Mouse (Mus musculus) liver, embryonic 14.5 days (tissue): ENCODE data around the gene Vsig2. TPM values are rescaled to one million over a fixed set of nuclear protein-coding genes. Genes with fewer than 3 reads are reported as not detected.

ENCODE experiments used
- ATAC-seq: fragments of 200-750 bp; cut with Nextera tagmentation; 2 replicates; pipeline ENCODE4 v1.8.0; 2017; ENCODE audit warnings: moderate number of reproducible peaks, mild to moderate bottlenecking, moderate library complexity; ENCODE audit not compliant: insufficient read depth
- DNase-seq, 3 experiments: peaks; one replicate each; pipeline ENCODE4 v3.0.0-alpha.2; 2012 to 2013; ENCODE audit warnings: low read depth in 3 of 3, low spot score in 3 of 3
- H3K27ac ChIP-seq: fragments of 300-500 bp; sonication (generic); 2 replicates; pipeline ENCODE4 v1.5.1; 2014; ENCODE audit warnings: moderate library complexity, mild to moderate bottlenecking, control low read depth, inconsistent platforms
- H3K27me3 ChIP-seq: fragments of 300-500 bp; sonication (generic); 2 replicates; pipeline ENCODE4 v1.6.1; 2014; ENCODE audit warnings: mild to moderate bottlenecking, low read length, moderate library complexity; ENCODE audit not compliant: control insufficient read depth, insufficient read depth
- H3K36me3 ChIP-seq: fragments of 300-500 bp; sonication (generic); replicated peaks from 2 replicates; pipeline ENCODE4 v1.6.1; 2014; ENCODE audit warnings: low read depth; ENCODE audit not compliant: control insufficient read depth, insufficient read depth
- H3K4me1 ChIP-seq, 2 experiments: fragments of 200-500 bp in 1 of 2; fragments of 300-500 bp in 1 of 2; sonication (generic) in 1 of 2; replicated peaks; 2 replicates each; pipeline ENCODE4 v1.6.1; 2012 to 2014; ENCODE audit warnings: antibody characterized with exemption in 1 of 2, inconsistent platforms in 1 of 2, low read length in 1 of 2; ENCODE audit not compliant: control insufficient read depth in 2 of 2, insufficient read depth in 2 of 2
- H3K4me2 ChIP-seq: fragments of 300-500 bp; sonication (generic); 2 replicates; pipeline ENCODE4 v1.6.1; 2014; ENCODE audit warnings: low read depth, mild to moderate bottlenecking, control low read depth, moderate library complexity
- H3K4me3 ChIP-seq, 2 experiments: fragments of 200-500 bp in 1 of 2; fragments of 300-500 bp in 1 of 2; sonication (generic) in 1 of 2; 2 replicates each; pipeline ENCODE4 v1.5.1; 2012 to 2014; ENCODE audit warnings: low read depth in 2 of 2, low read length in 2 of 2, mild to moderate bottlenecking in 2 of 2, control low read depth in 1 of 2, inconsistent platforms in 1 of 2, moderate library complexity in 1 of 2; ENCODE audit not compliant: insufficient read depth in 1 of 2
- H3K9ac ChIP-seq: fragments of 300-500 bp; sonication (generic); replicated peaks from 2 replicates; pipeline ENCODE4 v1.6.1; 2014; ENCODE audit warnings: mild to moderate bottlenecking, control low read depth, moderate library complexity
- H3K9me3 ChIP-seq: fragments of 300-500 bp; sonication (generic); 2 replicates; pipeline ENCODE4 v1.6.1; 2016; ENCODE audit warnings: low read length, mixed read lengths; ENCODE audit not compliant: control insufficient read depth
- CTCF ChIP-seq: IDR thresholded peaks from 2 replicates; pipeline ENCODE4 v1.5.1; 2016; ENCODE audit warnings: antibody characterized with exemption, low read depth, control low read depth
- EP300 ChIP-seq: IDR thresholded peaks from 2 replicates; pipeline ENCODE4 v1.6.1; 2016; ENCODE audit warnings: antibody characterized with exemption, low read depth
- WGBS: fragments of 180-500 bp; shearing (Covaris S2); extraction: QIAGEN DNeasy Blood & Tissue Kit; methylation state at CpG from one replicate; pipeline ENCODE4 v1.1.7; 2014; ENCODE audit not compliant: insufficient replicate concordance; 5-methylcytosine and 5-hydroxymethylcytosine counted together
- polyA plus RNA-seq, 2 experiments: library from polyadenylated mRNA; depleted of rRNA in 1 of 2; stranded (reverse) in 1 of 2; unstranded in 1 of 2; fragments of >200 nt; fragmentation: Nextera tagmentation in 1 of 2; extraction: Ambion mirVana in 1 of 2; gene quantifications; 2 replicates each; pipeline versions ENCODE4 v1.2.1 to v1.2.3; 2012 to 2014

The Vsig2 gene
- polyA plus RNA-seq, 2 experiments = 0.36 to 0.70 TPM

- H3K27me3 ChIP-seq = peaks cover 8% of the 10 kb centered on the region
- H3K4me2 ChIP-seq = peak within 1 kb of the TSS; percentile 84
- ATAC-seq (peak; percentile 81), DNase-seq (peak; percentile 54 to 66 (median 59))
- peak within 1 kb of the TSS; percentile 55 for H3K9ac ChIP-seq
- H3K9me3 ChIP-seq = no peaks in the 10 kb centered on the region
- peak within 1 kb of the TSS; percentile 44 to 51 for H3K4me3 ChIP-seq
- no peak for TF ChIP-seq EP300
- no peak for TF ChIP-seq CTCF
- no peak within 1 kb of the TSS for H3K27ac ChIP-seq
- 2% methylated on average over 31 of the region's 31 CpGs for WGBS
- peaks cover 0 to 37% of the 10 kb centered on the region in 2 experiments; a peak in 2 of 4 replicates for H3K4me1 ChIP-seq
- no peaks in the 10 kb centered on the region for H3K36me3 ChIP-seq
Observed at GRCm38 (mm10) chr9:37552536-37553293, 13.7 kb downstream of the Vsig2 start, which contains the start of gene Nrgn. Gene Nrgn (minus strand): TSS chr9:37552904.

- 19% methylated on average over 1 of the region's 1 CpGs for WGBS
- Histone ChIP-seq H3K9ac (no peak overlapping the region), H3K27ac (no peak overlapping the region), H3K27me3 (peaks cover 8% of the 10 kb centered on the region), H3K4me3 (no peak overlapping the region), H3K9me3 (no peaks in the 10 kb centered on the region), H3K36me3 (no peaks in the 10 kb centered on the region), H3K4me1 (peaks cover 0 to 37% of the 10 kb centered on the region in 2 experiments; a peak in 2 of 4 replicates), H3K4me2 (no peak overlapping the region)
- no peak for TF ChIP-seq CTCF
- peak; percentile 45; the same call in 1 of the 2 replicates for TF ChIP-seq EP300
- DNase-seq (no peak), ATAC-seq (peak; percentile 80)
Observed at GRCm38 (mm10) chr9:37554279-37554678, 15.2 kb downstream of the Vsig2 start.

- no peaks in the 10 kb centered on the region for H3K36me3 ChIP-seq
- ATAC-seq = no peak
- TF ChIP-seq EP300 = no peak
- no peak for TF ChIP-seq CTCF
- DNase-seq = no peak
- no peak within 1 kb of the TSS for H3K4me2 ChIP-seq
- peaks cover 0 to 37% of the 10 kb centered on the region in 2 experiments; a peak in 2 of 4 replicates for H3K4me1 ChIP-seq
- peaks cover 8% of the 10 kb centered on the region for H3K27me3 ChIP-seq
- H3K9me3 ChIP-seq = no peaks in the 10 kb centered on the region
- H3K4me3 ChIP-seq = no peak within 1 kb of the TSS
- H3K27ac ChIP-seq = no peak within 1 kb of the TSS
- 30% methylated on average over 7 of the region's 7 CpGs for WGBS
- no peak within 1 kb of the TSS for H3K9ac ChIP-seq
Observed at GRCm38 (mm10) chr9:37554838-37555748, 16.0 kb downstream of the Vsig2 start, which contains the start of gene Siae. Gene Siae (plus strand): TSS chr9:37555698.

- peaks cover 7% of the 10 kb centered on the region for H3K27me3 ChIP-seq
- H3K4me1 ChIP-seq = peaks cover 0 to 35% of the 10 kb centered on the region in 2 experiments; a peak in 2 of 4 replicates
- DNase-seq (no peak), ATAC-seq (no peak)
- H3K9me3 ChIP-seq = no peaks in the 10 kb centered on the region
- 43% methylated on average over 3 of the region's 3 CpGs for WGBS
- no peak for TF ChIP-seq EP300
- no peak for TF ChIP-seq CTCF
- no peaks in the 10 kb centered on the region for H3K36me3 ChIP-seq
- no peak overlapping the region for H3K27ac ChIP-seq
- H3K9ac ChIP-seq = no peak overlapping the region
- H3K4me2 ChIP-seq = no peak overlapping the region
- H3K4me3 ChIP-seq = no peak overlapping the region
Observed at GRCm38 (mm10) chr9:37556366-37556765, 17.3 kb downstream of the Vsig2 start.
